Comparison of ENCODE assay signal across 14 mouse cellular contexts in genomic region chr13:72815933-72816553, GRCm38 (mm10).
DNase-seq lines count a peak whose midpoint lies in the region; ATAC-seq lines count a peak whose summit lies in the region.
"Had no signal": no experiment of that assay in that cellular context is flagged by ENCODE, and none has a peak within 500 bp of the region (broad histone marks: within the 10 kb centered on the region; RNA-seq: fewer than 3 reads in every experiment).

No protein-coding gene starts in this region.

- no peak overlapping the region for H3K4me2 ChIP-seq in limb, embryonic 11.5 days (ENCODE audit: low read depth, severe bottlenecking)
- H3K4me2 ChIP-seq in forebrain, embryonic 11.5 days (ENCODE audit: low read depth, low read length, severe bottlenecking), result peak overlapping the region; percentile 24; the same call in 1 of the 2 replicates
- H3K4me2 ChIP-seq in hindbrain, embryonic 16.5 days (ENCODE audit: low read length), result peak overlapping the region; percentile 45
- peak overlapping the region; percentile 44 for H3K4me2 ChIP-seq in neural tube, embryonic 12.5 days (replicated peaks)
- H3K4me2 ChIP-seq: embryonic facial prominence, embryonic 13.5 days had no signal

- H3K27me3 ChIP-seq in limb, embryonic 11.5 days (ENCODE audit: control insufficient read depth, insufficient read depth, low read length), result peaks cover 32% of the 10 kb centered on the region
- H3K27me3 ChIP-seq in limb, embryonic 10.5 days (ENCODE audit: low read depth, poor library complexity, severe bottlenecking), result peaks cover 66% of the 10 kb centered on the region
- H3K27me3 ChIP-seq in forebrain, embryonic 11.5 days (ENCODE audit: control insufficient read depth, insufficient read depth, low read length), result peaks cover 48% of the 10 kb centered on the region
- H3K27me3 ChIP-seq in hindbrain, embryonic 16.5 days (replicated peaks; ENCODE audit: control insufficient read depth, insufficient read depth, low read length), result peaks cover 6% of the 10 kb centered on the region; the same call in 1 of the 2 replicates
- H3K27me3 ChIP-seq in neural tube, embryonic 12.5 days (replicated peaks), result peaks cover 20% of the 10 kb centered on the region

- no peaks in the 10 kb centered on the region for H3K9me3 ChIP-seq in limb, embryonic 11.5 days (ENCODE audit: control insufficient read depth, low read length)
- H3K9me3 ChIP-seq in limb, embryonic 10.5 days (replicated peaks), result no peaks in the 10 kb centered on the region
- H3K9me3 ChIP-seq in forebrain, embryonic 11.5 days (ENCODE audit: control insufficient read depth, low read length), result no peaks in the 10 kb centered on the region
- no peaks in the 10 kb centered on the region for H3K9me3 ChIP-seq in hindbrain, embryonic 16.5 days (ENCODE audit: control insufficient read depth, low read length)
- no peaks in the 10 kb centered on the region for H3K9me3 ChIP-seq in neural tube, embryonic 12.5 days
- H3K9me3 ChIP-seq: embryonic facial prominence, embryonic 13.5 days had no signal

- no peaks in the 10 kb centered on the region for H3K4me1 ChIP-seq in limb, embryonic 11.5 days (ENCODE audit: control insufficient read depth, insufficient read depth, low read length)
- H3K4me1 ChIP-seq in limb, embryonic 10.5 days, result peaks cover 7% of the 10 kb centered on the region; the same call in 1 of the 2 replicates
- H3K4me1 ChIP-seq in forebrain, embryonic 11.5 days (replicated peaks; ENCODE audit: control insufficient read depth, insufficient read depth, low read length), result peaks cover 3% of the 10 kb centered on the region; the same call in 1 of the 2 replicates
- peaks cover 10% of the 10 kb centered on the region for H3K4me1 ChIP-seq in hindbrain, embryonic 16.5 days (ENCODE audit: control insufficient read depth, insufficient read depth, low read depth, low read length)
- H3K4me1 ChIP-seq in neural tube, embryonic 12.5 days, result peaks cover 7% of the 10 kb centered on the region; the same call in 1 of the 2 replicates

- WGBS in limb, embryonic 11.5 days, result 10% methylated on average over 18 of the region's 18 CpGs
- 10% methylated on average over 18 of the region's 18 CpGs for WGBS in limb, embryonic 10.5 days
- WGBS in forebrain, embryonic 11.5 days, result under 1% methylated on average over 18 of the region's 18 CpGs
- 4% methylated on average over 18 of the region's 18 CpGs for WGBS in hindbrain, embryonic 16.5 days
- WGBS in neural tube, embryonic 12.5 days, result 2% methylated on average over 18 of the region's 18 CpGs

- H3K4me3 ChIP-seq in limb, embryonic 11.5 days (ENCODE audit: low read depth, low read length), result no peak overlapping the region
- H3K4me3 ChIP-seq in limb, embryonic 10.5 days, result no peak overlapping the region
- 0 out of 2 replicates have a peak overlapping the region, but pooled peaks have one; percentile 4 for H3K4me3 ChIP-seq in forebrain, embryonic 11.5 days (ENCODE audit: low read depth, low read length)
- peak overlapping the region; percentile 15; the same call in 1 of the 2 replicates for H3K4me3 ChIP-seq in hindbrain, embryonic 16.5 days (ENCODE audit: low read length)
- no peak overlapping the region for H3K4me3 ChIP-seq in neural tube, embryonic 12.5 days
- H3K4me3 ChIP-seq: embryonic facial prominence, embryonic 13.5 days; left cerebral cortex, adult 2 months had no signal

- peak; percentile 23 for DNase-seq in limb, embryonic 11.5 days (ENCODE audit: low spot score)
- DNase-seq in limb, embryonic 10.5 days (ENCODE audit: low spot score), result no peak
- DNase-seq in forebrain, embryonic 11.5 days (ENCODE audit: low spot score), result peak; percentile 50
- no peak for DNase-seq in layer of hippocampus, postnatal 10 days (ENCODE audit: low spot score in 2 of 2)
- DNase-seq in adrenal gland, adult 2 months, result no peak
- DNase-seq in layer of hippocampus, postnatal 14 days (ENCODE audit: low spot score in 2 of 2), result no peak
- DNase-seq: adrenal gland, postnatal 14 days; cerebellum, adult 2 months; heart, postnatal 4 days had no signal

- H3K9ac ChIP-seq in limb, embryonic 11.5 days (ENCODE audit: low read length), result no peak overlapping the region
- no peak overlapping the region for H3K9ac ChIP-seq in forebrain, embryonic 11.5 days (ENCODE audit: low read length)
- no peak overlapping the region for H3K9ac ChIP-seq in hindbrain, embryonic 16.5 days (ENCODE audit: low read depth, low read length)
- H3K9ac ChIP-seq in neural tube, embryonic 12.5 days, result no peak overlapping the region
- H3K9ac ChIP-seq: embryonic facial prominence, embryonic 13.5 days had no signal

- ATAC-seq in limb, embryonic 11.5 days (ENCODE audit: insufficient number of reproducible peaks, low FRiP score, low TSS enrichment, low read depth), result no peak
- no peak; the same call in 1 of the 2 replicates for ATAC-seq in forebrain, embryonic 11.5 days (replicated peaks; ENCODE audit: low FRiP score)
- no peak for ATAC-seq in hindbrain, embryonic 16.5 days
- 0 out of 2 replicates have a peak, but pooled peaks have one; percentile 43 for ATAC-seq in neural tube, embryonic 12.5 days (ENCODE audit: low FRiP score, low read depth)

- H3K27ac ChIP-seq in limb, embryonic 11.5 days (replicated peaks; ENCODE audit: low read depth, low read length), result no peak overlapping the region
- no peak overlapping the region for H3K27ac ChIP-seq in limb, embryonic 10.5 days
- no peak overlapping the region for H3K27ac ChIP-seq in forebrain, embryonic 11.5 days (ENCODE audit: low read depth, low read length)
- H3K27ac ChIP-seq in hindbrain, embryonic 16.5 days (ENCODE audit: low read depth, low read length), result no peak overlapping the region
- no peak overlapping the region for H3K27ac ChIP-seq in neural tube, embryonic 12.5 days
- H3K27ac ChIP-seq: embryonic facial prominence, embryonic 13.5 days; kidney, postnatal 0 days; left cerebral cortex, adult 2 months had no signal

- H3K36me3 ChIP-seq in limb, embryonic 11.5 days (ENCODE audit: control insufficient read depth, insufficient read depth, low read length), result no peaks in the 10 kb centered on the region
- no peaks in the 10 kb centered on the region for H3K36me3 ChIP-seq in limb, embryonic 10.5 days
- no peaks in the 10 kb centered on the region for H3K36me3 ChIP-seq in forebrain, embryonic 11.5 days (ENCODE audit: control insufficient read depth, insufficient read depth, low read length)
- no peaks in the 10 kb centered on the region for H3K36me3 ChIP-seq in hindbrain, embryonic 16.5 days (ENCODE audit: control insufficient read depth, insufficient read depth, low read length)
- H3K36me3 ChIP-seq in neural tube, embryonic 12.5 days, result no peaks in the 10 kb centered on the region
- H3K36me3 ChIP-seq: embryonic facial prominence, embryonic 13.5 days had no signal

Comparison
In these comparisons a context has a peak if more than half of its experiments do, and no peak if none do; other contexts are left out.
1. DNase-seq: peak in limb, embryonic 11.5 days (single experiment) and forebrain, embryonic 11.5 days (single experiment); none in limb, embryonic 10.5 days (single experiment), layer of hippocampus, postnatal 10 days (0 of 2), adrenal gland, adult 2 months (single experiment) and layer of hippocampus, postnatal 14 days (0 of 2).
2. H3K4me3 ChIP-seq: peak in forebrain, embryonic 11.5 days (single experiment) and hindbrain, embryonic 16.5 days (single experiment); none in limb, embryonic 11.5 days (single experiment), limb, embryonic 10.5 days (single experiment) and neural tube, embryonic 12.5 days (single experiment).